Mouse (Mus musculus): Measurements from ENCODE around the gene Itgb7. TPM values are rescaled to one million over a fixed set of nuclear protein-coding genes. Genes with fewer than 3 reads are reported as not detected.

The Itgb7 gene
- polyA plus RNA-seq, 1 experiment from 2014 or later = 0.94 TPM

DNA sequence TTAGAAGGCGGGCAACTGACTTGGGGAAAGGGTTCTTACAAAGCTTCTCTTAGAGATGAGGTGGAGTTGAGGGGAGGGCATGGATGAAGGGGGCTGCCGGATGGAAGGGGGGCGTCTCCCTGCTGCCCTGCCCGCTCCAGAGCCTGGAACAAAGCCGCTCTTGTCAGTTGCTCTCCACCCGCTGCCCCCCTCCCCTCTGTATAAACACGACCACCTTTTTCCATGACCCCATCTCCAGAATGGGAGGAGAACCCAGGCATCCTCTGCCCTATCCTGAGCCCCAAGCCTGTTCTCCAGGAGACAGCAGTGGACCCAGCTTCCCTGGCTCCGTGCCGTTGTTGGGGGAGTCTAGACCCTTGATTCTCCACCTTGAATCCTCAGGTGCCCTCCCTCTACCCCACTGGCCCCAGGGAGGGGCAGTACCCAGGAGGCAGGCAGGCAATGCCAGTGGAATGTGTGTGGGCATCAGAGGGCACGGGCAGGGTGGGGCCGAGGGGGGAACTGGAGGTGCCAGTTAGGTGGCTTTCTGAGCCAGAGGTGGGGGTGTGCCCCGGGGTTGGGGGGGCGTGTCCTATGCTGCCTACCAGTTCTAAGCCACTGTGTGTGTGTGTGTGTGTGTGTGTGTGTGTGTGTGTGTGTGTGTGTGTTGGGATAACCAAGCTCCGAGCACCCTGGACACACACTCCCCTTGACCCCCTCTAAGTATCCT, 24.0 kb upstream of the Itgb7 start:
- 39% methylated on average over 14 of the region's 14 CpGs for WGBS (ENCODE audit: insufficient replicate concordance)
- H3K4me2 ChIP-seq = peak overlapping the region; percentile 96
- peaks cover 52% of the 10 kb centered on the region for H3K27me3 ChIP-seq (ENCODE audit: control insufficient read depth, insufficient read depth, low read length)
- peak overlapping the region; percentile 62; the same call in 1 of the 2 replicates for H3K4me3 ChIP-seq (ENCODE audit: low read depth, low read length)
- H3K27ac ChIP-seq (ENCODE audit: low read depth, low read length) = no peak overlapping the region
- ATAC-seq (replicated peaks; ENCODE audit: insufficient number of reproducible peaks, low FRiP score, low TSS enrichment) = no peak
- H3K36me3 ChIP-seq (ENCODE audit: control insufficient read depth, insufficient read depth, low read length) = no peaks in the 10 kb centered on the region
- peaks cover 11% of the 10 kb centered on the region for H3K4me1 ChIP-seq (ENCODE audit: control insufficient read depth, insufficient read depth, low read length)
- no peak overlapping the region for H3K9ac ChIP-seq (ENCODE audit: low read depth, low read length)
- no peaks in the 10 kb centered on the region for H3K9me3 ChIP-seq (replicated peaks; ENCODE audit: control insufficient read depth, low read length)

DNA sequence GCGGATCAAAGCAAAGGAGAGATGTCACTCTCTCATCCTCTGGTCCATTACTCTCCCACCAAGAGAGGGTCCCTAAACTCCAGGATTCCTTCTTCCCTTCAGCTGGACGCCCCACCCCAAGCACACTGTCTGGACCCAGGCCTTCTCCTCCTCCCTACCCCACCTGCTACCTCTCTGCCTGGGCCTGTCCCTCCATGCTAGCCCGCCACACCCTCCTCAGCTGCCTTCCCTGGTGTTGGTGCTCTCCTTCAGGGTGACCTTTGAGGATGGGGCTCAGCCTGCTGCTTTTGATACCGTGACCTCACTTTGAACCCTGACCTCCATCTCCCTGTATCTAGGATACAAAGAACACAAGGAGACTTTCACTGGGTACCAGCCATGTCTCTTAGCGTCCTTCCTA, 18.8 kb upstream of the Itgb7 start:
- Histone ChIP-seq H3K27ac (ENCODE audit: low read depth, low read length) (no peak overlapping the region), H3K4me2 (no peak overlapping the region), H3K27me3 (ENCODE audit: control insufficient read depth, insufficient read depth, low read length) (peaks cover 28% of the 10 kb centered on the region), H3K9ac (ENCODE audit: low read depth, low read length) (no peak overlapping the region), H3K36me3 (ENCODE audit: control insufficient read depth, insufficient read depth, low read length) (no peaks in the 10 kb centered on the region), H3K4me1 (ENCODE audit: control insufficient read depth, insufficient read depth, low read length) (peaks cover 21% of the 10 kb centered on the region; the same call in 1 of the 2 replicates), H3K4me3 (ENCODE audit: low read depth, low read length) (no peak overlapping the region), H3K9me3 (replicated peaks; ENCODE audit: control insufficient read depth, low read length) (no peaks in the 10 kb centered on the region)
- no peak for ATAC-seq (replicated peaks; ENCODE audit: insufficient number of reproducible peaks, low FRiP score, low TSS enrichment)
- 65% methylated on average over 5 of the region's 5 CpGs for WGBS (ENCODE audit: insufficient replicate concordance)

DNA sequence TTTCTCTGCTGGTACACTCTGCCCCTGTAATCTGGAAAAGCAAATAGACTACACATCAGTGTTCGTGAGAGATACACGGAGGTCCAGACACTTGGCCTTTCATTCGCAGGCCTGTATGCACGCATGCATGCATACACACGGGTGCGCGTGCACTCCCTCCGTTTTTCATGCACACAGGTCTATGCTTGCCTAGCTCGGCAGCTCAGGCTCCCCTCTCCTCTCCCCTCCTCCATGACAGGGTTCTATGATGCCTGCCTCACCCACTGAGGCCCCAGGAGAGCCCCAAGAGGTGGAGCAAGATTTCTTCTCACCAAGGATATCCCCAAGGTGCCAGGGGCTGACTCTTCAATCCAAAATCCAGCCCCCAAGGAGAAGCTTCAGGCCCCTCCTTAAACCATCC, 18.2 kb upstream of the Itgb7 start:
- H3K4me2 ChIP-seq = peak overlapping the region; percentile 93
- H3K36me3 ChIP-seq (ENCODE audit: control insufficient read depth, insufficient read depth, low read length) = no peaks in the 10 kb centered on the region
- WGBS (ENCODE audit: insufficient replicate concordance) = 46% methylated on average over 9 of the region's 9 CpGs
- 0 out of 2 replicates have a peak overlapping the region, but pooled peaks have one; percentile 44 for H3K9ac ChIP-seq (ENCODE audit: low read depth, low read length)
- H3K27ac ChIP-seq (ENCODE audit: low read depth, low read length) = peak overlapping the region; percentile 60
- H3K9me3 ChIP-seq (replicated peaks; ENCODE audit: control insufficient read depth, low read length) = no peaks in the 10 kb centered on the region
- peaks cover 23% of the 10 kb centered on the region; the same call in 1 of the 2 replicates for H3K4me1 ChIP-seq (ENCODE audit: control insufficient read depth, insufficient read depth, low read length)
- H3K4me3 ChIP-seq (ENCODE audit: low read depth, low read length) = peak overlapping the region; percentile 23; the same call in 1 of the 2 replicates
- ATAC-seq (replicated peaks; ENCODE audit: insufficient number of reproducible peaks, low FRiP score, low TSS enrichment) = no peak
- peaks cover 31% of the 10 kb centered on the region for H3K27me3 ChIP-seq (ENCODE audit: control insufficient read depth, insufficient read depth, low read length)

DNA sequence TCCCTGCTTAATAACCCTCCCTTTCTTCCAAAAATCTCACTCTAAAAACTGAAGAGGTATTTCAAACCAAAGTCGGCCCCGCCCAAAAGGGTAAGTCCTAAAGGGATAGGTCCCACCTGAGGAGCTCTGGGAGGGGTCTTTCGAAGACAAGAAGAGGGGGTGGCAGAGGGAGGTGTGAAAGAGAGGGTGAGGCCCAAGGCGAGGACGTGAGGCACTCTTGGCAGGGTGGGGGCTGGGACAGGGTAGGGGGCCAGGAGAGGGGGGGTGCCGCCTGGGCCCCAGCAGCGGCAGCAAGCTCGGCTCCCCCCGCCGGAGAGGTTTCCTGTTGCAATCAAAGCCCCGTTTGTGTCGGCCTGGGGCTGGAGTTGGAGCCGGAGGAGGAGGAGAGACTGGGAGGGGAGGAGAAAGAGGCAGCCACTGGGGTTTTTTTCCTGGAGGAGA, 17.5 kb upstream of the Itgb7 start:
- peak overlapping the region; percentile 44; the same call in 1 of the 2 replicates for H3K9ac ChIP-seq (ENCODE audit: low read depth, low read length)

DNA sequence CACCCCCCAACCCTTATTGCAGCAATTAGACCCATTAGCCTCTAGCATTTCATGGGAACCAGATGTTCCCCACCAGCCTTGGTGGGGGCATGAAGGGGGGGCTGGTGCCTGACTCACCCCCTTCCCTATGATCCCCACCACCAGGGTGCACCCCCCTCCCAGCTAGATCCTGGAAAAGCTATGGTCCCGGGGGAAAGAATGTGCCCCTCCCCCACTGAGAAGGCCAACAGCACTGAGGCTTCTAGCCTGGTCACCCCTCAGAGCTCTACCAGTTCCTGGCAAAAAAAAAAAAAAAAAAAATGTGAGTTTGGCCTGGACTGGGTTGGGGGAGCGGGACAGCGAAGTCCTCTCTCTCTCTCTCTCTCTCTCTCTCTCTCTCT, 17.1 kb upstream of the Itgb7 start:
- 5% methylated on average over 1 of the region's 3 CpGs for WGBS (ENCODE audit: insufficient replicate concordance)
- Histone ChIP-seq H3K9ac (ENCODE audit: low read depth, low read length) (no peak overlapping the region), H3K27ac (ENCODE audit: low read depth, low read length) (peak overlapping the region; percentile 90; the same call in 1 of the 2 replicates), H3K36me3 (ENCODE audit: control insufficient read depth, insufficient read depth, low read length) (no peaks in the 10 kb centered on the region), H3K4me2 (peak overlapping the region; percentile 93), H3K4me3 (ENCODE audit: low read depth, low read length) (no peak overlapping the region), H3K4me1 (ENCODE audit: control insufficient read depth, insufficient read depth, low read length) (peaks cover 29% of the 10 kb centered on the region), H3K27me3 (ENCODE audit: control insufficient read depth, insufficient read depth, low read length) (peaks cover 38% of the 10 kb centered on the region), H3K9me3 (replicated peaks; ENCODE audit: control insufficient read depth, low read length) (no peaks in the 10 kb centered on the region)
- no peak for ATAC-seq (replicated peaks; ENCODE audit: insufficient number of reproducible peaks, low FRiP score, low TSS enrichment)

More for the DNA sequence above, 17.5 kb upstream of the Itgb7 start:
- Histone ChIP-seq H3K9me3 (replicated peaks; ENCODE audit: control insufficient read depth, low read length) (no peaks in the 10 kb centered on the region), H3K4me1 (ENCODE audit: control insufficient read depth, insufficient read depth, low read length) (peaks cover 25% of the 10 kb centered on the region), H3K27ac (ENCODE audit: low read depth, low read length) (peak overlapping the region; percentile 60), H3K27me3 (ENCODE audit: control insufficient read depth, insufficient read depth, low read length) (peaks cover 38% of the 10 kb centered on the region), H3K4me2 (peak overlapping the region; percentile 93), H3K36me3 (ENCODE audit: control insufficient read depth, insufficient read depth, low read length) (no peaks in the 10 kb centered on the region), H3K4me3 (ENCODE audit: low read depth, low read length) (peak overlapping the region; percentile 23)
- no peak for ATAC-seq (replicated peaks; ENCODE audit: insufficient number of reproducible peaks, low FRiP score, low TSS enrichment)
- 5% methylated on average over 11 of the region's 13 CpGs for WGBS (ENCODE audit: insufficient replicate concordance)

DNA sequence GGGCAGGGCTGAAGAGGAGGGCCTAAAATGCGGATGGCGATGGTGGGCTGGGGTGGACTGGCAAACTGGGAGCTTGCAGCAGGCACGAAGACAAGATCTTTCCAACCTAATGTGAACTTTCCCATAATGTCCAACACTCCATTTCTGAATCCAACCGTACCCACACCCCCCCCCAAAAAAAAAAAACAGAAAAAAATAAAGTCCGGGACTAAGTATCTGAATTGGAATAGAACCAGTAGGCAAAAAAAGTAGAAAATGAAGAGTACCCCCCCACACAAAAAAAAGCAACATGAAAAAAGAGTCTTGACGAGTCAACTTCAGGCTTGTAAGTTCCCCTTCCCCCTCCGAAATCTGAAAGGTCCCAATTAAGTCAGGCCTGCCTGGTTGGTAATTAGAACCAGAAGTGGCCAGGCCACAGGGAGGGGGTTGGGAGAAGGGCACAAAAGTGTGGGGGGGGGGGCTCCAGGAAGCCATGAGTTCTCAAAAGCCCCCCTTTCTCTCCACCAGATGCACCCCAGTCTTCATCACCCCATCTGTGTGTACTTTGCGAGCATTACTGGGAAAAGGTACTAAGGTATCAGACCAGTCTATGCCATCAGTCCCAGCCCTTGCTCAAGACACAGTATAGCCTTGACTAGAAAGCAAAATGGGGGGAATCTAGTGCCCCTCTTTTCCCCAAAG, 16.5 kb upstream of the Itgb7 start:
- Histone ChIP-seq H3K4me1 (ENCODE audit: control insufficient read depth, insufficient read depth, low read length) (peaks cover 34% of the 10 kb centered on the region), H3K27me3 (ENCODE audit: control insufficient read depth, insufficient read depth, low read length) (peaks cover 43% of the 10 kb centered on the region), H3K9ac (ENCODE audit: low read depth, low read length) (peak overlapping the region; percentile 66; the same call in 1 of the 2 replicates), H3K9me3 (replicated peaks; ENCODE audit: control insufficient read depth, low read length) (no peaks in the 10 kb centered on the region), H3K4me2 (peak overlapping the region; percentile 93), H3K27ac (ENCODE audit: low read depth, low read length) (peak overlapping the region; percentile 90), H3K4me3 (ENCODE audit: low read depth, low read length) (peak overlapping the region; percentile 59), H3K36me3 (ENCODE audit: control insufficient read depth, insufficient read depth, low read length) (no peaks in the 10 kb centered on the region)
- WGBS (ENCODE audit: insufficient replicate concordance) = 6% methylated on average over 8 of the region's 8 CpGs
- ATAC-seq (replicated peaks; ENCODE audit: insufficient number of reproducible peaks, low FRiP score, low TSS enrichment) = no peak

DNA sequence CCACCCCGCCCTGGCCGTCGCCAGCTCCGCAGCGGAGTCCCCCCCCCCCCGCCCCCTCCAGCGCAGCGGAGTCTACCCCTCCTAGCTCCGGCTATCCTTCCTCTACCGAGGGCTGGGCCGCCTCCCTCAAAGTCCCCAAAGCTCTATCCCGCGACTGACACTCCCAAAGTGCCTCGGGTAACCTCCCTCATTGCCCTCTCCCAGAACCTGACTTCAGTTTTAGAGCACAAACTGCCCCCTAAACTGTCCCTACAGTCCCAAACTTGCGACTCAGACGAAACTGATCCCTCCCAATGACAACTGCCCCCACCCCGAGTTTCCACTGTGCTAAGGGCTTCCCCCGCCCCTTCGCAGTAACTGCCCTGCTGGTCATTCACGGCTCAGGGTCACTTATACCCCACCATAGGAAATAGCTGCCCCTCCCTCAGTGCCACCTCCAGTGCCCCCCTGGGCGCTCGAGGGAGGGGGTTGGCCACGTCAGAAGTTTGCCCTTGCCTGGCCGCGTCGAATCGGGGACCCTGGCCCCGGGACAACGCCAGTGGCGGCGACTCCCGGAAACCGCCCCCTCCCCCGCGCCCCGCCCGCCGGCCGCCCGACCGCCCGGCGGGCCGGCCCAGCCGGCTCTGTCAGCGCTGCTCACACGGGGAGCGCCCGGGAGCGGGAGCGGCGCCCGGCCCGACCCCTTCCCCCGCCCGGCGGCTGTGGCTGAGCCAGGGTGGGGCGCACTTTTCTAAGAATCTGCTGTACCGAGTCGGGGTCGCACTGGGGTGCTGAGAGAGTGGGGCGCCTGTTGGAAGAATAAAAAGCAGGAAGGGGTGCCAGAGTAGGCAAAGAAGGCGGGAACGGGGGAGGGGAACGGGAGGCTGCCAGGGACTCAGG, 15.7 kb upstream of the Itgb7 start:
- Histone ChIP-seq H3K27me3 (ENCODE audit: control insufficient read depth, insufficient read depth, low read length) (peaks cover 50% of the 10 kb centered on the region), H3K9ac (ENCODE audit: low read depth, low read length) (peak overlapping the region; percentile 66)
- under 1% methylated on average over 55 of the region's 65 CpGs for WGBS (ENCODE audit: insufficient replicate concordance)

DNA sequence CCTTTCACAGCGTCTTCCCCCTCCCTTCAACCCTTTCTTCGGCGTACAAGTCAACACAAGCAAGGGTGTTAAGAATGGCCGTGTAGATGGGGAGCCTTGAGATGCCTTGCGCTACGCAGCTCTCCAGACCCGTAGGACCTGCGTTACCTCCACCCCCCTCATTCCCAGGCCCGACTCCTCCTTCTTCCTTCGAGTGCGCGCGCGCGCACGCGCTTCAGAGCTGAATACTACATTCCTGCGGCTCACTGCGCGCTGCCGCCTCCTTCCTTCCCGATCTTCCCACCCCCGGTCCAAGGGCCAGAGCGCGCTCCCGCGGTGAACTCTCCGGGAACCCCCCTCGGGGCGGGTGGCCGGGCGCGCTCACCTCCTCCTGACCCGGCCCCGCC, 15.1 kb upstream of the Itgb7 start:
- H3K4me2 ChIP-seq = peak overlapping the region; percentile 93
- H3K27me3 ChIP-seq (ENCODE audit: control insufficient read depth, insufficient read depth, low read length) = peaks cover 51% of the 10 kb centered on the region
- peak overlapping the region; percentile 66 for H3K9ac ChIP-seq (ENCODE audit: low read depth, low read length)
- H3K36me3 ChIP-seq (ENCODE audit: control insufficient read depth, insufficient read depth, low read length) = no peaks in the 10 kb centered on the region
- peak overlapping the region; percentile 59 for H3K4me3 ChIP-seq (ENCODE audit: low read depth, low read length)
- H3K4me1 ChIP-seq (ENCODE audit: control insufficient read depth, insufficient read depth, low read length) = peaks cover 39% of the 10 kb centered on the region
- no peaks in the 10 kb centered on the region for H3K9me3 ChIP-seq (replicated peaks; ENCODE audit: control insufficient read depth, low read length)
- H3K27ac ChIP-seq (ENCODE audit: low read depth, low read length) = peak overlapping the region; percentile 90
- peak; percentile 53 for ATAC-seq (replicated peaks; ENCODE audit: insufficient number of reproducible peaks, low FRiP score, low TSS enrichment)
- WGBS (ENCODE audit: insufficient replicate concordance) = 0% methylated on average over 29 of the region's 35 CpGs

More for the DNA sequence above, 15.7 kb upstream of the Itgb7 start:
- peak overlapping the region; percentile 93 for H3K4me2 ChIP-seq
- H3K4me1 ChIP-seq (ENCODE audit: control insufficient read depth, insufficient read depth, low read length) = peaks cover 38% of the 10 kb centered on the region
- peak overlapping the region; percentile 59 for H3K4me3 ChIP-seq (ENCODE audit: low read depth, low read length)
- H3K36me3 ChIP-seq (ENCODE audit: control insufficient read depth, insufficient read depth, low read length) = no peaks in the 10 kb centered on the region
- no peaks in the 10 kb centered on the region for H3K9me3 ChIP-seq (replicated peaks; ENCODE audit: control insufficient read depth, low read length)
- ATAC-seq (replicated peaks; ENCODE audit: insufficient number of reproducible peaks, low FRiP score, low TSS enrichment) = peak; percentile 47
- H3K27ac ChIP-seq (ENCODE audit: low read depth, low read length) = peak overlapping the region; percentile 90

Data from heart, embryonic 11.5 days (tissue).